Mouse (Mus musculus) adrenal gland, adult 2 months (tissue): ENCODE results near the gene Dhdh. TPM values are rescaled to one million over a fixed set of nuclear protein-coding genes. Genes with fewer than 3 reads are reported as not detected.
"Not testable (repeated sequence)": the region's sequence is repeated elsewhere in the genome, so short reads cannot be mapped to it uniquely, and the experiment has no call there.

Experiments used
- DNase-seq: peaks from one replicate; pipeline ENCODE4 v3.0.0; 2021
- long read RNA-seq: library from polyadenylated mRNA; stranded (forward); transcript quantifications from one replicate; pipeline ENCODE4 v2.0.0, GENCODE M21; 2021
- polyA plus RNA-seq: library from polyadenylated mRNA; depleted of rRNA; stranded (reverse); fragments of >200 nt; gene quantifications from 2 replicates; pipeline ENCODE4 v1.2.3, GENCODE M21; 2012; rRNA removed
- total RNA-seq, 2 experiments: library from RNA; stranded (reverse); gene quantifications; 2 replicates each; pipeline ENCODE4 v1.2.3; 2021

Gene Dhdh
- total RNA-seq (10 to 100 TPM; 55.4 to 71.1 TPM), polyA plus RNA-seq (17.6 and 21.4 TPM in 2 replicates)
- long read RNA-seq, full-length matches to known transcripts, result 2 of 6 reads
- long read RNA-seq, partial matches to known transcripts, result 0 of 6 reads
- long read RNA-seq, other reads (novel, unspliced or antisense), result 4 of 6 reads

GRCm38 (mm10) chr7:45488293-45489204 lies at the start of gene Dhdh:
Gene Dhdh (minus strand): TSS chr7:45488805.
- peak; percentile 90 for DNase-seq

- DNase-seq, result no peak
Measured at GRCm38 (mm10) chr7:45537602-45538001, 49.0 kb upstream of the Dhdh start.

- no peak for DNase-seq
Measured at GRCm38 (mm10) chr7:45535676-45536075, 47.1 kb upstream of the Dhdh start.

GRCm38 (mm10) chr7:45530643-45531042 lies 42.0 kb upstream of the Dhdh start:
- no peak for DNase-seq

GRCm38 (mm10) chr7:45529461-45529860 lies 40.9 kb upstream of the Dhdh start:
- DNase-seq, result no peak

GRCm38 (mm10) chr7:45527169-45527568 lies 38.6 kb upstream of the Dhdh start:
- DNase-seq, result not testable (repeated sequence)

- no peak for DNase-seq
Measured at GRCm38 (mm10) chr7:45526474-45527120, 38.0 kb upstream of the Dhdh start.

GRCm38 (mm10) chr7:45525809-45526473 lies 37.3 kb upstream of the Dhdh start, which contains the start of the genes Ppp1r15a and Plekha4:
Gene Ppp1r15a (minus strand): TSS chr7:45526268.
Gene Plekha4 (plus strand): TSS chr7:45526330.
- DNase-seq, result peak; percentile 96

GRCm38 (mm10) chr7:45524841-45525621 lies 36.4 kb upstream of the Dhdh start:
- DNase-seq, result peak; percentile 77

GRCm38 (mm10) chr7:45523678-45524170 lies 35.1 kb upstream of the Dhdh start:
- peak; percentile 61 for DNase-seq

GRCm38 (mm10) chr7:45522957-45523676 lies 34.5 kb upstream of the Dhdh start:
- DNase-seq, result no peak

- DNase-seq, result no peak
Measured at GRCm38 (mm10) chr7:45522194-45522752, 33.7 kb upstream of the Dhdh start.

- peak; percentile 91 for DNase-seq
Measured at GRCm38 (mm10) chr7:45521728-45522184, 33.2 kb upstream of the Dhdh start.

GRCm38 (mm10) chr7:45520605-45521004 lies 32.0 kb upstream of the Dhdh start:
- no peak for DNase-seq

GRCm38 (mm10) chr7:45519345-45520120 lies 30.9 kb upstream of the Dhdh start:
- no peak for DNase-seq

- DNase-seq, result no peak
Measured at GRCm38 (mm10) chr7:45518618-45519017, 30.0 kb upstream of the Dhdh start.

GRCm38 (mm10) chr7:45516846-45517245 lies 28.2 kb upstream of the Dhdh start:
- DNase-seq, result not testable (repeated sequence)

GRCm38 (mm10) chr7:45515436-45515835 lies 26.8 kb upstream of the Dhdh start:
- no peak for DNase-seq

- DNase-seq, result no peak
Measured at GRCm38 (mm10) chr7:45514411-45514810, 25.8 kb upstream of the Dhdh start.
